Mouse (Mus musculus) naive thymus-derived CD4-positive, alpha-beta T cell, adult 2 months (primary cell): ENCODE results near the gene Skor1.

Experiments used
- DNase-seq: peaks from one replicate; pipeline ENCODE4 v3.0.0-alpha.2; 2011; ENCODE audit warnings: low read depth

Skor1 gene

GRCm38 (mm10) chr9:63149372-63149766 lies 608 bp upstream of the Skor1 start:
- no peak for DNase-seq

DNA sequence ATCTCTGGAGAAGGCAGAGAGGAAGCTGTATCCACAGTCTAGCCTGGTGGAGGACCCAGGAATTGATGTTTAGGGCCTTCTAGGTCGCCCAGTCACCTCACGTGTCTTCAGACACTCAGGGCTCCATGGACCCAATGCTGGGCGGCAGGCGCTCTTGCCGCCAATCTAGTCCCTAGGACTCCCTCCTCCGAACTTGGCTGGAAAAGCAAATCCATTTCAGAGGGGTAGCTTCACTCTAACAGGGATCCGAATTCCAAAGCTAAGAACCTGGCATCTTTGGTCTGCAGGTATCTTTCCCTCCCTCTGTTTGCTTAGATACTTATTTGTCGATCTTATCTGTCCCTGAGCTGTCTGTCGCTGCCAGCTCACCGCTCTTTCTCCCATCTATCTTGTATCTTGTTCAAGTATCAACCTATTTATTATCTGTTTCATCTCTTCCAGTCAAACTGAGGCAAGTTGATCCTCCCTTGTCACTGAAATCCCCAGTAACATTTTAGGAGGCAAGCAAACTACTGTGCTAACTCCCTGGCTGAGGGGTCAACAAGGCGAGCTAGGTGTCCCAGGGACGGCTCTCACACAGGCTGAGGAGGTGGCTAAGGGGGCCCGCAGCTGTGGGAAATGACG lies 863 bp downstream of the Skor1 start:
- no peak for DNase-seq

DNA sequence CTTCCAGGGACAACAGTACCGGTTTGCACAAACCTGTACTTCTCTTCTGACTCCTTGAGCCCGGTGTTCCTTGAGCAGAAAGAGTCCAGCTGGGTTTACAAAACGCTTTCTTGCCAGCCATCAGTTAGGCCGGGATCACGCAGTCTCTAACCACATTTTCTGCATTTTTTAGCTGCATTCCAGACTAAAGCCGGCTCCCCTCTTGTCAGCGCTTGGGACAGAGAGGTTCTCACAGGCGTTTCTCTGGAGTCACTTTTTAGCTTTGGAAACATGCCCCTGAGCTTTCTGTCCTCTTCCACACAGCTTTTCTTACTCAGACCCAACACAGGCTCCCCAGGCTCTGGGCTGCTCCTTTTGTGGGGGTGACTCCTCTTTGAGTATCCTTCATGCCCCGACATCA lies 1.5 kb downstream of the Skor1 start:
- DNase-seq = no peak

DNA sequence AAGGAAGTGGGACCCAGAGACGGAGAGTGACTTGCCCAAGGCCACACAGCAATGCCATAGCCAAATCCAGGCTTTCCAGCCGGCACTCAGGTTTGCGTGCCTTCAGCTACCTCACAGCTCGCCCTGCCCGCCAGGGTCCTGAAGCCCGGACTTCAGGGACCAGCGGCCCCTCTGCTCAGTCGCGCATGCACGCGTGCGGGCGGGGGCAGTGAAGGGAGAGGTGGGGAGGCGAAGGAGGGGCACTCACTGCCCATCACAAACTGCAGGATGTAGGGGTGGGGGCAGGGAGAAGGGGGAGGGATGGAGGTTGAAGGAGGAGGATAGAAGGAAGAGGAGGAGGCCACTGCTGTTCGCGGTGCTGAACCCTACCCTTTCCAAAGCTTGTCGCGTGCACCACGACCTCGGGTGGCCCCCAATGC lies 1.9 kb downstream of the Skor1 start:
- DNase-seq = no peak

GRCm38 (mm10) chr9:63146126-63146855 lies 2.5 kb downstream of the Skor1 start:
- DNase-seq = no peak

- peak; percentile 24 for DNase-seq
Observed at GRCm38 (mm10) chr9:63145249-63146125, 3.3 kb downstream of the Skor1 start.

DNA sequence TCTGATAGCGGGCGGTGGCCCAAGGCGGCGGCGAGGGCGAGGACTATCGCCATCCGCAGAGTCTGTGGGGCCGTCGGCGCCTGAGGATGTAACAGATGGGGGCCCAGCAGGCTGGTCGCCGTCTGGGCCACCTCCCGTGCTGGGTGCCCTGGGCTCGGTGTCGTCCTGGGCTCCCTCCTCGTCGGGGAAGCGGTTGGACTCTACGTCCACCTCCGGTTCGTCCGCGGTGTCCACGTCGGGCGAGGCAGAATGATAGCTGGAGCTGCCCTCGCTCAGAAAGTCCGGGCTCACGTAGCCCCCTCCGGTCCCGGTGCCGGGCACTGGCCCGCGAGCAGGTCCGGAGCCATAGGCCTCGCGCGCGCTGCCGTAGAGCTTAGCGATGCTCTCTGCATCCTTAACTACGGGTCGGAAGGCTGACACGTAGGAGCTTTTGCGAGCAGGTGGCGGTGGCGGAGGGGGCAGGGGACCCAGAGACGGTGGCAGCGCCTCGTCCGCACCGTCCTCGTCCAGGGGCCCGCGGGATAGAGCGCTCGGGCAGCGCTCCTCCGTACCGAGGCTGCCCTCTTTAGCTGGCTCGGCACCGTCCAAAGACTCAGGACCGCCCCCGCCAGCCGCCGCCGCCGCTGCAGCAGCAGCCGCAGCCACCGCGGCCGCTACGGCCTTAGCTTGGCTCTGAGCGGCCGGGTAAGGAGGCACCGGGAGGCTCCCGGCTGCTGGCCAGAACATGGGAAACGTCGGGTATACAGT lies 4.1 kb downstream of the Skor1 start:
- peak; percentile 17 for DNase-seq

DNA sequence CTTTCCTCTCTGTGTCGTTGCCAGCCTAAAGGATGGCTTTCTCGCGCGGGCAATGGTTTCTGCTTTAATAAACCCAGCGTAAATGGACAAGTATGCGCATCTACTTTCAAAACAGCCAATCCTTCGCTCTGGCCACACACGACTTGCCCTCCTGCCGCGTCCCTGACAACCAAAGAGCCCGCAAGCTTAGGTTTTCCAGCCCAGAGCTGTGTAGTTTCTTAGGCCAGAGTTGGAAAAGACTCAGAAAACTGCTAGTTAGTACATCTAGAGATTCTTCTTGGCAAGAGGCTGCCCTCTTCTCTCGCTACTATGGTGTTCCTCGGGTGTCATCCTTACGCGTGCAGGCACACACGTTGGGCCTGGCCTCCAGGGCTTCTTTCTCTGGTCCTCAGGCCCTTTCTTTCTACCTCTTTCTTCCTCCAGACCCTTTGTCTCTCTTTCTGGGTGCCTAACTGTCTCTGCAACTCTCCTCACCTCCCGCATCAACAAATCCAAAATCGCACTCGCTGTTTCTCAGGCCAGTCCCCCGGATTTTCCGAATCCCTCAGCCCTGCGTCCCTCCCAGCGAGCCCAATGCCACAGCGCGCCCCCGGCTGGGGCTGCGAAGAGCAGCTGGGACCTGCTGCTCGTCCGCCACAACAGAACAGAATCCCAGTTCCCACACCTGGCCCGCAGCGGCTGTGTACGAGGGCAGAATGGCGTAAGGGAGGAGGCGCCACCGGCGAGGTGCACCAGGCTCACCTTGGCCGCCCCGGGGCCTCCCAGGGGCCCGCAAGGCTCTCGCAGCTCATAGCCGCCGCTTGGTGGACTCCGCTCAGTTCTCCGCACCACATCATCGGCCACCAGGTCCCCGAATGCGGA lies 4.9 kb downstream of the Skor1 start:
- no peak for DNase-seq

GRCm38 (mm10) chr9:63143227-63143626 lies 5.5 kb downstream of the Skor1 start:
- peak; percentile 34 for DNase-seq

- DNase-seq = peak; percentile 14
Observed at GRCm38 (mm10) chr9:63142335-63143036, 6.3 kb downstream of the Skor1 start.

DNA sequence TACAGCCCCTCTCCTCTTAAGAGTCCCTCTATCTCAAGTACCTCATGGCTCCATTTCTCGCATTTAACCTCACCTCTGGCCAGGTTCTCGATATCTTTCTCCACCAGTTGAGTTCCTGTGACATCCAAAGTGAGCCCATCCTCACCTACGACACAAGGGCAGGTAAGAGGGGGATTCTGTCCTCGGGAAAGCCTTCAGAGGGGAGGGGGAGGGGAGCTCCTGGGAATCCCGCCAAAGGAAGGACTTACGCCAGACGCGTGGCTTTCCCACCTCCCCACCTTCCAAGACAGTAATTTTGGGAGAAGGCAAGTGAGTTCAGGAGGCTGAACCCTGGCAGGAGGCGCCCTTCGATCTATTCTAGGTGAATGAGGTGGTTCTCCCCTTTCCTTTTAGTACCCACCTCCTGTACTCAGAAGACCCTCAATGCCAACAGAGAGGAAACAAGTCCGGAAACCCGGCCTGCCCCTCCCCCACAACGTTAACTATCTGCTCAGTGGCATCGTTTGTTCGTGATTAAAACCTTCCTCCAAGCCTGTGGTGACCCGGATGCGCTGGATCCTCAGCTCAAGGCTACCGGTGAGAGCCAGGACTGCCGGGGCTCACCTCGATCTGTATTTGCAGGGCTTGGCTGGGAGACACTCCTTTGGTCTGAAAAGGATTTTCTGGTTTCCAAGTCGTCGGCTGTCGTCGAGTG lies 7.0 kb downstream of the Skor1 start:
- DNase-seq = peak; percentile 32

DNA sequence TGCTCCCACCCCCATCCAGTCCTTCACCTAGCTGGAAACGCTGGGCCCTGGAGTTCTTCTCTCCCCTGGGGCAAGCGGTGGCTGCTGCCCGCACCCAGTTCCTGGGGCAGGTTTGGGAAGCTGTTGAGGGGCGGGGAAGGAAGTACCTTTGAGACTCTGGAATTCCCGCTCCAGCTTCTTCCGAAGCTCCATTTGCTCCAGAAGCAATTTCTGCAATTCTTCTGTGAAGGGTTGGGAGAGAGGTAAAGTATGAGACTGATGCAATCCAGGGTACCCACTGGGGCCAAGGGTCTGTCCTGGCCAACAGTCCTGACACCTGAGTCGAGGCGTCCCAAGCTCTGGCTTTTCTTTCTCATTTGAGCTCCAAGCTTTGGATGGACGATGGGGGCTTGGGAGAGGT lies 8.6 kb downstream of the Skor1 start:
- DNase-seq = no peak

DNA sequence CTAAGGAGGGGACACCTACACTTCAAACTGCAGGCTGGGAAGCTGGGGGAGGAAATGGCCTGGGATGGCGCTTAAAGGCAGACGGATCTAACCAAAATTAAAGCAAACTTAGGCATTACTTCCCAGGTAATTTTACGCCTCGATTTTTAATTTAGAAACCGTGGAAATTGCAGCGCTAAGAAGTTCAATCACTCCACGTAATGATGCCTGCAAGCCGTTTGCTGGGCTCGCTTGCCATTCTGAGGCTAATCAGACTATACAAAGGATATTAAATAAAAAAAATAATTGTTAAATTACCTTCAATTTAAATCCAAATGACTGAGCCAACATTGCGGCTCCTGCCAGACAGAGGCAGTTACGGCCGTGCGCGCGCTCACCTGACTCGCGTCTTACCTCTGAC lies 9.1 kb downstream of the Skor1 start:
- no peak for DNase-seq

- DNase-seq = peak; percentile 40
Observed at GRCm38 (mm10) chr9:63138481-63138967, 10.2 kb downstream of the Skor1 start.

DNA sequence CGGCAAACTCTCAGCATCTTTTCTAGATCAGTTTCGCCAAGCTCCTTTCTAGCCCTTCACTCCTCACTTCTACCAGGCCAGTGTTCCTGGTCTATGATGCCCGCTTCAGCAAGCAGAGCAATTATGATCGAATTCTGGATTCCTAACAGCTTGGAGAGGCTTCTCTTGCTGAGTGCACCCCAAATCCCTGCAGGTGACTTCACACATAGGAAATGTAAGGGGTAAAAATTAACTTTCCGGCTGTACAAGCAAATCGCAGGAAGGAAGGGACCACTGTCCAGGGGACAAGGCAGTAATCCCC lies 11.2 kb downstream of the Skor1 start:
- no peak for DNase-seq

GRCm38 (mm10) chr9:63136756-63137614 lies 11.8 kb downstream of the Skor1 start:
- DNase-seq = peak; percentile 34

DNA sequence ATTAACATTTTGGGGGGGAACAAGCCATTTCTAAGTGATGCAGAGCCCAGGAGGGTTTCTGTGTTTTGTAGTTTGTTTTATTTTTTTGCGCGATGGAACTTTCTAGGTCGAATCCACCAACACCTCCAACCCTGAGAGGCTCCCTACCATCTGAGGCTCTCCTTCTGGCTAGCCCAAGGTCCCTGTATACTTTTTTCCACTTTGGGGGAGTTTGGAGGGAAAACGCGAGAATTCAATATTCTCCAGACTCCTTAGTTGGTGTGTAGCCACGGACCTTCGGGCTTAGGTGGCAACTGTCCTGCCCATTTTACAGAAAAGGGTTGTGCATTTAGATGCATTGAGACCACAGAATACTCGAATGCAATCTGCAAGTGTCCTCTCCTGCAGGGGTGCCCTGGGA lies 12.5 kb downstream of the Skor1 start:
- DNase-seq = no peak

DNA sequence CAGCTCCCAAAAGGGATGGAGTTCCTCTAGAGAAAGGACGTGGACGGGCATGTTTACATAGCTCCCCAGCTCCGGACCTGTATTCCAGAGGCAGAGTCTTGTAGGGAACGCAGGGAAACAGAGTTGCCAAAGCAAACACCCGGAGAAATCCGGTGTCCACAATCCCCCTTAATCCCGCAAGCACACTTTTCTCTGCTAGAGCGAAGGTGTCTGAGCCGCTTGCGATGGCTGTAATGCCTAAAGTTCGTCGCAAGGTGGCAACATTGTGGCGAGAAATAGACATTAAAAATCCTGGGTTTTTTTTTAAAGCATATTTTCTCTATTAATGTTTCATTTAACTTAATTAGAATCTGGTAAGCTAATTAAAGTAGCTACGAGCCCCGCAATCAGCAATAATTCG lies 13.0 kb downstream of the Skor1 start:
- DNase-seq = peak; percentile 80

DNA sequence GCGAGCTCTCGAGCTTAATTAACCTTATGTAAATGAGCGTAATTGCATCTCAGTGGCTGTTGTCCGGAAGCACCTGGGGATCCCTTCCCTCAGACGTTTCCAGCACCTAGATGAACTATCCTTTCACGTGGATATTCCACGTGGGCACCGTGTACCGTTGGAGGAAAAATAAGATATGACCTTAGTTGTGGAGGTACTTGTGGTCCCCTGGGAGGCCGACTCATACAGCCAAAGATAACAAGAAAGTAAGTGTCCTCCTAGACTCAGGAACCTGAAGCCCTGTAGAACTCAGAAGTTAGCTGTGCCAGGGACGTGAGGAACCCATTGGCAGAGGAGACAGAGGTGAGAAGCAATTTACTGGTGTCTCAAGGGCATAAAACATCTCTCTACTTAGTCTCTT lies 13.4 kb downstream of the Skor1 start:
- peak; percentile 62 for DNase-seq
